Mouse (Mus musculus) limb, embryonic 11.5 days (tissue): ENCODE results near the gene Slc16a12. TPM values are rescaled to one million over a fixed set of nuclear protein-coding genes. Genes with fewer than 3 reads are reported as not detected.

ENCODE experiments used
- ATAC-seq: fragments of 200-750 bp; cut with Nextera tagmentation; 2 replicates; pipeline ENCODE4 v1.8.0; 2017; ENCODE audit warnings: low read depth; ENCODE audit not compliant: insufficient number of reproducible peaks, low FRiP score, low TSS enrichment
- DNase-seq: peaks from one replicate; pipeline ENCODE4 v3.0.0-alpha.2; 2015; ENCODE audit warnings: low spot score
- H3K27ac ChIP-seq: fragments of 300-500 bp; sonication (generic); replicated peaks from 2 replicates; pipeline ENCODE4 v1.5.1; 2014; ENCODE audit warnings: low read depth, mild to moderate bottlenecking, low read length
- H3K27me3 ChIP-seq: fragments of 300-500 bp; sonication (generic); 2 replicates; pipeline ENCODE4 v1.6.1; 2014; ENCODE audit warnings: mild to moderate bottlenecking, low read length, mixed read lengths; ENCODE audit not compliant: control insufficient read depth, insufficient read depth
- H3K36me3 ChIP-seq: fragments of 300-500 bp; sonication (generic); 2 replicates; pipeline ENCODE4 v1.6.1; 2014; ENCODE audit warnings: mild to moderate bottlenecking, low read length, moderate library complexity, mixed read lengths; ENCODE audit not compliant: control insufficient read depth, insufficient read depth
- H3K4me1 ChIP-seq: fragments of 300-500 bp; sonication (generic); 2 replicates; pipeline ENCODE4 v1.6.1; 2014; ENCODE audit warnings: low read length, mixed read lengths; ENCODE audit not compliant: control insufficient read depth, insufficient read depth
- H3K4me2 ChIP-seq: fragments of 300-500 bp; sonication (generic); 2 replicates; pipeline ENCODE4 v1.6.1; 2014; ENCODE audit warnings: low read depth, mild to moderate bottlenecking, moderate library complexity; ENCODE audit not compliant: severe bottlenecking
- H3K4me3 ChIP-seq: fragments of 300-500 bp; sonication (generic); 2 replicates; pipeline ENCODE4 v1.5.1; 2014; ENCODE audit warnings: low read depth, low read length
- H3K9ac ChIP-seq: fragments of 300-500 bp; sonication (generic); 2 replicates; pipeline ENCODE4 v1.6.1; 2014; ENCODE audit warnings: mild to moderate bottlenecking, low read length
- H3K9me3 ChIP-seq: fragments of 300-500 bp; sonication (generic); 2 replicates; pipeline ENCODE4 v1.6.1; 2016; ENCODE audit warnings: low read length; ENCODE audit not compliant: control insufficient read depth
- WGBS: fragments of 180-500 bp; shearing (Covaris S2); extraction: QIAGEN DNeasy Blood & Tissue Kit; methylation state at CpG from one replicate; pipeline ENCODE4 v1.1.7; 2014; 5-methylcytosine and 5-hydroxymethylcytosine counted together
- polyA plus RNA-seq: library from polyadenylated mRNA; unstranded; fragments of >200 nt; fragmentation: Nextera tagmentation; extraction: Ambion mirVana; gene quantifications from 2 replicates; pipeline ENCODE4 v1.2.1, GENCODE M21; 2014

The Slc16a12 gene
- polyA plus RNA-seq, 1 experiment from 2014 or later = 0.85 TPM

- 72% methylated on average over 8 of the region's 8 CpGs for WGBS
- Histone ChIP-seq H3K9ac (no peak overlapping the region), H3K4me3 (no peak overlapping the region), H3K9me3 (no peaks in the 10 kb centered on the region), H3K4me1 (peaks cover 5% of the 10 kb centered on the region; the same call in 1 of the 2 replicates), H3K27me3 (no peaks in the 10 kb centered on the region), H3K27ac (no peak overlapping the region), H3K36me3 (no peaks in the 10 kb centered on the region), H3K4me2 (no peak overlapping the region)
- ATAC-seq (no peak), DNase-seq (no peak)
These were observed 2.1 kb downstream of the Slc16a12 start for GRCm38 (mm10) chr19:34745012-34745411.

GRCm38 (mm10) chr19:34737916-34738315 is 9.2 kb downstream of the Slc16a12 start:
- no peaks in the 10 kb centered on the region for H3K27me3 ChIP-seq
- ATAC-seq (no peak), DNase-seq (no peak)
- H3K4me3 ChIP-seq = no peak overlapping the region
- H3K9ac ChIP-seq = no peak overlapping the region
- H3K27ac ChIP-seq = no peak overlapping the region
- H3K9me3 ChIP-seq = 0 out of 2 replicates have a peak, but pooled peaks cover 3% of the 10 kb centered on the region
- H3K4me1 ChIP-seq = no peaks in the 10 kb centered on the region
- no peak overlapping the region for H3K4me2 ChIP-seq
- WGBS = 83% methylated on average over 3 of the region's 3 CpGs
- H3K36me3 ChIP-seq = no peaks in the 10 kb centered on the region

- no peak for DNase-seq
- Histone ChIP-seq H3K36me3 (no peaks in the 10 kb centered on the region), H3K4me3 (no peak overlapping the region), H3K4me1 (no peaks in the 10 kb centered on the region), H3K27me3 (no peaks in the 10 kb centered on the region), H3K9ac (no peak overlapping the region), H3K9me3 (0 out of 2 replicates have a peak, but pooled peaks cover 3% of the 10 kb centered on the region), H3K27ac (no peak overlapping the region), H3K4me2 (no peak overlapping the region)
- no peak for ATAC-seq
- WGBS = 90% methylated on average over 4 of the region's 4 CpGs
These were observed 11.2 kb downstream of the Slc16a12 start for GRCm38 (mm10) chr19:34735900-34736299.

- Histone ChIP-seq H3K36me3 (no peaks in the 10 kb centered on the region), H3K4me2 (no peak overlapping the region), H3K4me1 (no peaks in the 10 kb centered on the region), H3K27me3 (no peaks in the 10 kb centered on the region), H3K27ac (no peak overlapping the region), H3K9ac (no peak overlapping the region), H3K9me3 (0 out of 2 replicates have a peak, but pooled peaks cover 1% of the 10 kb centered on the region), H3K4me3 (no peak overlapping the region)
- WGBS = 86% methylated on average over 3 of the region's 3 CpGs
- no peak for DNase-seq
- no peak for ATAC-seq
These were observed 14.1 kb downstream of the Slc16a12 start for GRCm38 (mm10) chr19:34733020-34733419.

GRCm38 (mm10) chr19:34731356-34731755 is 15.7 kb downstream of the Slc16a12 start:
- no peak for ATAC-seq
- Histone ChIP-seq H3K27me3 (no peaks in the 10 kb centered on the region), H3K9me3 (no peaks in the 10 kb centered on the region), H3K9ac (no peak overlapping the region), H3K36me3 (no peaks in the 10 kb centered on the region), H3K4me3 (no peak overlapping the region), H3K4me1 (no peaks in the 10 kb centered on the region), H3K4me2 (no peak overlapping the region), H3K27ac (no peak overlapping the region)
- no peak for DNase-seq
- WGBS = 31% methylated on average over 5 of the region's 5 CpGs

- H3K4me1 ChIP-seq = no peaks in the 10 kb centered on the region
- no peaks in the 10 kb centered on the region for H3K9me3 ChIP-seq
- H3K27ac ChIP-seq = no peak overlapping the region
- no peaks in the 10 kb centered on the region for H3K36me3 ChIP-seq
- no peak overlapping the region for H3K4me2 ChIP-seq
- ATAC-seq = no peak
- whole genome bisulfite sequencing = 96% methylated on average over 4 of the region's 4 CpGs
- H3K4me3 ChIP-seq = no peak overlapping the region
- no peaks in the 10 kb centered on the region for H3K27me3 ChIP-seq
- no peak overlapping the region for H3K9ac ChIP-seq
- no peak for DNase-seq
These were observed 16.5 kb downstream of the Slc16a12 start for GRCm38 (mm10) chr19:34730584-34730983.

- H3K4me1 ChIP-seq = no peaks in the 10 kb centered on the region
- H3K9ac ChIP-seq = no peak overlapping the region
- no peak overlapping the region for H3K4me3 ChIP-seq
- H3K4me2 ChIP-seq = no peak overlapping the region
- 79% methylated on average over 3 of the region's 3 CpGs for WGBS
- DNase-seq (no peak), ATAC-seq (no peak)
- H3K9me3 ChIP-seq = no peaks in the 10 kb centered on the region
- no peaks in the 10 kb centered on the region for H3K36me3 ChIP-seq
- no peak overlapping the region for H3K27ac ChIP-seq
- no peaks in the 10 kb centered on the region for H3K27me3 ChIP-seq
These were observed 17.6 kb downstream of the Slc16a12 start for GRCm38 (mm10) chr19:34729505-34729904.

- 97% methylated on average over 1 of the region's 1 CpGs for WGBS
- Histone ChIP-seq H3K4me2 (no peak overlapping the region), H3K9me3 (no peaks in the 10 kb centered on the region), H3K4me3 (no peak overlapping the region), H3K9ac (no peak overlapping the region), H3K27ac (no peak overlapping the region), H3K4me1 (no peaks in the 10 kb centered on the region), H3K27me3 (no peaks in the 10 kb centered on the region), H3K36me3 (no peaks in the 10 kb centered on the region)
- ATAC-seq (no peak), DNase-seq (no peak)
These were observed 20.7 kb downstream of the Slc16a12 start for GRCm38 (mm10) chr19:34726254-34726962.

- Histone ChIP-seq H3K9me3 (no peaks in the 10 kb centered on the region), H3K9ac (no peak overlapping the region), H3K4me3 (no peak overlapping the region), H3K4me2 (no peak overlapping the region), H3K27ac (no peak overlapping the region), H3K36me3 (no peaks in the 10 kb centered on the region), H3K4me1 (no peaks in the 10 kb centered on the region), H3K27me3 (no peaks in the 10 kb centered on the region)
- ATAC-seq (no peak), DNase-seq (no peak)
- WGBS = 87% methylated on average over 5 of the region's 5 CpGs
These were observed 21.7 kb downstream of the Slc16a12 start for GRCm38 (mm10) chr19:34725418-34725817.
